Mouse (Mus musculus): Measurements from ENCODE around the gene Nrd1.

Gene Nrd1

DNA sequence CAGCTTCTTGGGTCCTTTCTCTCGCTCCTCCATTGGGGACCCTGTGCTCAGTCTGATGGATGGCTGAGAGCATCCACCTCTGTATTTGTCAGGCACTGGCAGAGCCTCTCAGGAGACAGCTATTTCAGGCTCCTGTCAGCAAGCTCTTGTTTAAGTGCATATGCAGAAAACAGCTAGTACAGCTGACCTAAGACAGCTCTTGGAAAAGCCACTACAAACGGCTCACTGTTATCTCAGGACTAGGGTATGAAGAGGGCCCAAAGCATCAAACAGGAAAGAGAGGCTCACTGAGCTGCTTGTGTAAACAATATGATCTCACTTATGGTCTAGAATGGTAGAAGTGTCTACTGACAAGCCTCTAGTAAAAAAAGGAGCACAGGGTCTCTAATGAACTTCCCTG lies 93.8 kb downstream of the Nrd1 start:
- no peak for DNase-seq (ENCODE audit: low spot score in 2 of 2)

DNA sequence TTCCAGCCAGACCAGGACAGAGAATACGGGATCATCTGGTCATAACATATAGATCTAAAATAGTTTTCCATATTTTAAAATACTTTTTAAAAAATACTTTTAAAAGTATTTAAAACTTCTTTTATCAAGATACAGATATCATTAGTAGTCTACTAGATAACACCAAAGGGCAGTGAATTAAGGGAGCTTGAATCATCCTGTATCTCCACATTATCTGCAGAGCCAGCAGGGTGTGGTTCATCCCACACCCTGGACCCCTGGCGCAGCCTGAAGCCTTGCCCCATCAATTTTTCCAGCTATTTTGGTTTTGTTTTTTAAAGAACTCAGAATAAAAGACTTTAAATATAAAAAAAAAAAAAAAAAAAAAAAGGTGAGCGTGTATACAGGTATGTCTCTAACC lies 98.4 kb downstream of the Nrd1 start:
- no peak for DNase-seq (ENCODE audit: low spot score in 2 of 2)

GRCm38 (mm10) chr4:109102574-109102973 lies 102.1 kb downstream of the Nrd1 start:
- DNase-seq (ENCODE audit: low spot score in 2 of 2): no peak

DNA sequence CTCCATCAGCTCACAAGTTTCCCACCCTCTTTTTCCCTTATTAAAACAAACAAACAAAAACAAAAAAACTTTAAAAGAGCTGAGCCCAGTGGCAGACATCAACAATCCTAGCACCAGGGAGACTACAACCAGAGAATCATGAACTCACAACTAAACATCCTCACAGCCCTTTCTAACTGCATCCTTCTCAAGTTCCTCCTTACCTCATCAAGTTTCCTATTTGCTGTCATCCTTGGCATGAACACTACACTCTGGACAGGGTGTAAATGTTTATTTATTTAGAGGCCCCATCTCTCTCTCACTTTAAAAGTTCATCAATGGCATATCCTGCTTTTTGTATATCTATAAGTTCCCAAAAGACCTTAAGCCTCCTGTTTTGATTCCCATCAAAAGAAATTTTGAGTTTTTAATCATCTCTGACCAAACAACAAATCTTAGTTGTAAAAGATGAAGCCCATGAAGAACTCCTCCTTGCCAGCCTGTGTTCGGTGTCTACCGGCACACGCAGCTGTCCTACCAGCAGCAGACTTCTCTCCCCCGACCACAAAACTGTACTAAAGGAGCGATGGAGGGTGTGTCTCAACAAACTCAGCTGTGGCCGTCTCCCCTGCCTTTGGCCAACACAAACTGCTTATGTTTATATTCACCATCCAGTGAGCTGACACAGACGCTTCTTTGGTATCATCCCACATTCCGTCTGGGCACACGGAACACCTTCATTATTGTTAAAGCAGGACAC lies 102.9 kb downstream of the Nrd1 start:
- DNase-seq (ENCODE audit: low spot score in 2 of 2): no peak

GRCm38 (mm10) chr4:109105254-109105653 lies 104.8 kb downstream of the Nrd1 start:
- no peak for DNase-seq (ENCODE audit: low spot score in 2 of 2)

DNA sequence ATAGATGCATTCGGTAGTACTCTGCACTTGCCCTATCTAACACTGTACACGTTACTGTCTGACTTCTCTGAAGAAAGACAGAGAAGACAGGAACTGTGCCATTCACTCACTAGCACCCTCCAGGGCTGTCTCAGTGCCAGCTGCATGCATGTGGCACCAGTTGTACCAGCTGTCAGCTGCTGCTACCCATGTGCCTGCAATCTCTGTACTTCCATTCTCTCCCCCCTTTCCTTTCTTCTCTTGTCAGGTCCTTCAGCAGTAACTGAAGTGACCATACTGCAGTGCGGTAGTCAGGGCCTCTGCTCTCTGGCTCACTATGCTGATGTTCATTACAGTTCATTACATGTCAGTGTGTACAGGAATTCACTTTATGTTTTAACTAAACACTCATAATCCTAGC lies 105.6 kb downstream of the Nrd1 start:
- no peak for DNase-seq (ENCODE audit: low spot score in 2 of 2)

- DNase-seq (ENCODE audit: low spot score in 2 of 2): no peak
These were observed 106.1 kb downstream of the Nrd1 start for GRCm38 (mm10) chr4:109106594-109106993.

- DNase-seq (ENCODE audit: low spot score in 2 of 2): no peak
These were observed 108.6 kb downstream of the Nrd1 start for GRCm38 (mm10) chr4:109109012-109109411.

GRCm38 (mm10) chr4:109109686-109110085 lies 109.2 kb downstream of the Nrd1 start:
- no peak for DNase-seq (ENCODE audit: low spot score in 2 of 2)

GRCm38 (mm10) chr4:109110978-109111377 lies 110.5 kb downstream of the Nrd1 start:
- no peak for DNase-seq (ENCODE audit: low spot score in 2 of 2)
